Mouse (Mus musculus) embryonic stem cell, embryonic (primary cell): Measurements from ENCODE around the gene B430305J03Rik.

ENCODE experiments used
- CTCF ChIA-PET, 4 experiments: fragments of 300-600 bp in 2 of 4; fragments of 350-600 bp in 2 of 4; sonication (Branson Sonifier 250); formaldehyde crosslinking; loops; one replicate each; lab custom pipeline; 2022; ENCODE audit warnings: inconsistent platforms in 2 of 4; lab: Charles Lee
- POLR2A ChIA-PET, 4 experiments: fragments of 300-600 bp in 2 of 4; fragments of 350-600 bp in 2 of 4; sonication (Branson Sonifier 250); formaldehyde crosslinking; loops; one replicate each; lab custom pipeline; 2022; ENCODE audit warnings: antibody characterized with exemption in 4 of 4, inconsistent platforms in 1 of 4; lab: Charles Lee

Gene B430305J03Rik

GRCm38 (mm10) chr3:61361338-61361737 lies 4.4 kb downstream of the B430305J03Rik start, which contains the start of gene Rap2b:
TSS of gene Rap2b (plus strand) at chr3:61361638.
- POLR2A ChIA-PET = interaction anchor here in 3 of 4 experiments (1.2 to 1.9 kb wide), 4 partner anchors 9 to 24 kb away, joined by 3 to 6 read pairs (median 3); no protein-coding TSS in a partner anchor

DNA sequence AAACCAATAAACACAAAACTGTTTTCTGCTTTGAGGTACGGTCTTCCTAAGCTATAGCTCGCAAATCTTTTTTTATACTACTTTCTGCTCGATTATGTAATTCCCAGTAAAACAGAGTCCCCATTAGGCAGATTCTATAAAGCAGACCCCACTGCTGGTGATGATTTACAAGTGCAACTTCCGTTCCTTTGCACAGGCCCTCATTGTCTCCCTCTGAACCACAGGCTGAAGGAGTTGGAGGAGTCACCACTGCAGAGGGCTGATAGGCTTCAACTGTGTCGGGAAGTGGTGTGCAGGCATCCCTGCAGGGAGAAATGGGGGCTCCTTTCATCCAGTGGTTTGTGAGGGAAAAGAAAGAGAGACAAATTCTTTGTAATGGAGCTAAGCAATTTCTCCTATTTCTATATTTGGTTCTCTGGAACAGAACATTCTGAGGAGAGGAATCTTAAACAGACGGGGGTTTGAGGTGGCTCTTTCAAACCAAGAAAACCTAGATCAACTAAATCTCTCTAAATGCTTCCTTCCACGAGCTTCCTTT lies 6.9 kb downstream of the B430305J03Rik start:
- CTCF ChIA-PET = no interaction called here
- POLR2A ChIA-PET = no interaction called here

More at GRCm38 (mm10) chr3:61361338-61361737, 4.4 kb downstream of the B430305J03Rik start, which contains the start of gene Rap2b:
- CTCF ChIA-PET = no interaction called here

DNA sequence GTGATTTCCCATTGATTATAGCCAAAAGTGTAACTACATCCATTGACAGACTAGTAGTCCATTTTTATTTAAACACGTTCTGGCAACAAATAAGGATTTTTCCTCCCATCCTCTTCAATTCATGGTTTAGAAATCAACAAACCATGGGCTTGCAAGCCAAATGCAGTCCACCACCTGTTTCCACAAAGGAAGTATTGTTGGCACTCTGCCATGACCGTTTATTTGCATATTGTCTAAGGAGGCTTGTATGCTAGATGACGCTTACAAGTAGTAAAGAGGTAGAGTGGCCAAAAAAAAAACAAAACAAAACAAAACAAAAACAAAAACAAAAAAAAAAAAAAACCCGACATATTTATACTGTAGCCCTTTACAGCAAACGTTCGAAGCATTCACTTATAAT lies 7.6 kb downstream of the B430305J03Rik start:
- ChIA-PET POLR2A (no interaction called here), CTCF (no interaction called here)

- ChIA-PET CTCF (no interaction called here), POLR2A (interaction anchor here in 1 of 4 experiments (5.3 kb wide), 1 partner anchor 9 kb away, joined by 31 read pairs; no protein-coding TSS in a partner anchor)
Observed at GRCm38 (mm10) chr3:61355464-61355863, 10.3 kb downstream of the B430305J03Rik start.

DNA sequence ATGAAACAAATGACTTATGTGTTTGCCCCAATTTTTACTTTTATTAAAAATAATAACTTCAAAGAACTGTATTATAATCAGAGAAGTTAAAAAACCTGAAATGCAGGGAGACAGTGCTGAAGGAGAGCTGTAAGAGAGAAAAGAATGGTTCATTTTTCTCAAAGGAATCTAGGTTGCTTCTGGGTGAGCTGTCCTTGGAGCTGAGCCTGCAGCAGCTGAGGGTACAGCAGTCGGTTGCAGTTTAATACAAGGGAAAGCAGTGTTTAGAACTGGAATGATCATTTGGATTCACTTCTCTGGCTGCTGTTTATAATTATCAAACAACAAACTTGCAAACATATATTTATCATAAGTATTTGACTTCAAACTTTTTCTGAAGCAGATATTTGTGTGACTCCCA lies 16.3 kb downstream of the B430305J03Rik start:
- ChIA-PET POLR2A (interaction anchor here in 1 of 4 experiments (1.8 kb wide), 1 partner anchor 14 kb away, joined by 7 read pairs; no protein-coding TSS in a partner anchor), CTCF (no interaction called here)

GRCm38 (mm10) chr3:61348036-61348614 lies 17.6 kb downstream of the B430305J03Rik start:
- POLR2A ChIA-PET = interaction anchor here in 2 of 4 experiments (0.8 to 2.2 kb wide), 2 partner anchors 16 kb away, joined by 3 to 6 read pairs; no protein-coding TSS in a partner anchor

DNA sequence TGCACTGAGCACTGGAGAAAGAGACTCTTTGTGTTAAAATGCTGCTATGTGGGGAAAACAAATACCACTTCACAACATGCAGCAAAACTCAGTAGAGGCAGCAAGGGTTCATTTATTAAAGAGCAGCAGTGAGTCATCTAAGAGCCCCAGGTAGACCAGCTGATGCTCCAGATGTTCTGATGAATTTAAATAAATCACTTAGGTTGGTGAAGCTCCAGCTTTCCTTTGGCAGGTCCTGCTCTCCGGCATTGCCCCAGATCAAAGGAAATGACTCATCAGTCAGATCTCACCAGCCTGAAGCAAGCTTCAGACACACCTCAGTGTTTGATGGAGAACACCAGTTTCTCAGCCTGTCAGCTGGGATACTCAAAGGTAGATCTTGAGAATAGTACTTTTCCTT lies 20.1 kb downstream of the B430305J03Rik start:
- CTCF ChIA-PET = no interaction called here
- POLR2A ChIA-PET = no interaction called here

More at GRCm38 (mm10) chr3:61348036-61348614, 17.6 kb downstream of the B430305J03Rik start:
- CTCF ChIA-PET = no interaction called here

DNA sequence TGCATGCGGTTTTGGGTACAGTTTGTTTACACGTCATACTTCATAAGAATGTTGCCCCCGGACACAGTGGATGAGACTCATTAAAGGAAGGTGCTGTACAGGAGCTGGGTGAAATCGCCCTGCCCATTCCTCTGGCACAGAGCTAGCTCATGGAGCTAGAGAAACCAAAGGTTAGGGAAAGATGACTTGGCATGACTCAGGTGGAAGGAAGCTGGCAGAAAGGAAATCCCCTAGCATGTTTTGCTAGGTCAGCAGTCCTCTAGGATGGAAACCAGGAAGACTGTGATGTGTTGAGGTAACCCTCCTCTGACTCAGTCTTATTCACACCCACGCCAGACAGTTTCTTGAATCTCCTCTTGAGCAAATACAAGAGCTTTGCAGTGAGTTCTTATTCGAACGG lies 21.7 kb downstream of the B430305J03Rik start:
- ChIA-PET CTCF (no interaction called here), POLR2A (interaction anchor here in 2 of 4 experiments (0.8 to 2.1 kb wide), 3 partner anchors 9 to 19 kb away, joined by 3 to 8 read pairs (median 4); partner anchors contain the start of gene Rap2b (in 1 of the 2))

DNA sequence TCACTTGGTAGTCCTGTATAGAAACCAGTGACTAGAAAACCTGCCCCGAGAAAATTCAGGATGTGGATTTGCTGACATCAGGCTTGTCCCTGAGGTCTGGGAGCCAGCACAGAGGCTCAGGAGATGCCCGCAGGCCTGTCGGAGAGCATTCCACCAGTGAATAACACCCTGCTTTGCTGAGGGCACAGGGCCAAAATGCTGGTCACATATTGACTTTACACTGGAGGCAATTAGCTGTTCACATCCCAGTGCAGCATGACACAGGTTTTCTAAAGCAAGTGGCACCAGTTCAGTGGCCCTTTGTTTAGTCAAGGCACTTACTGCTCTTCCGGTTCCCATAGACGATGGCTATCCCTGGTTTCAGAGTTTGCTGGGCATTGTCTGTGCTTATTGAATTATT lies 25.4 kb downstream of the B430305J03Rik start:
- CTCF ChIA-PET = no interaction called here
- POLR2A ChIA-PET = no interaction called here

DNA sequence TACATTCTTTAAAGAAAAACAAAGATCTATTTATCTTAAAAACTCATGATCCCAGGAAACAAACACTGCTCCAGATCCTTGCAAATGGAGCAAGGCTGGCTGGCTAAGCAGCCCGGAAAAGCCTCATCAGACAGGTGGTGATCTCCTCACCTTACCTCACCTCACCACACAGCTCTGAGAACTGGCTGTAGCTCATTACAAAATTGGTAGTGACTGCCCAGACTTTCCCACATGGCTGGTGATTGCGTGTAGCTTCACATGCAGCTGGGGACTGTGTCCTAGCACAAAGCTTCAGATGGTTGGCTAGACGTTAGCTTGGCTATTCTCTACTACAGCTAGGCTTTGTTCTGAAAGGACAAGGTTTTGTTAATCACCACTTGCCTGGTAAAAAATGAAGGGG lies 28.5 kb downstream of the B430305J03Rik start:
- ChIA-PET POLR2A (interaction anchor here in 1 of 4 experiments (1.3 kb wide), 1 partner anchor 24 kb away, joined by 3 read pairs; no protein-coding TSS in a partner anchor), CTCF (no interaction called here)

GRCm38 (mm10) chr3:61336205-61336604 lies 29.5 kb downstream of the B430305J03Rik start:
- CTCF ChIA-PET = no interaction called here

GRCm38 (mm10) chr3:61321632-61322031 lies 44.1 kb downstream of the B430305J03Rik start:
- POLR2A ChIA-PET = no interaction called here

More at GRCm38 (mm10) chr3:61336205-61336604, 29.5 kb downstream of the B430305J03Rik start:
- POLR2A ChIA-PET = no interaction called here

GRCm38 (mm10) chr3:61320031-61320430 lies 45.7 kb downstream of the B430305J03Rik start:
- CTCF ChIA-PET = no interaction called here
- POLR2A ChIA-PET = interaction anchor here in 1 of 4 experiments (1.2 kb wide), 1 partner anchor 43 kb away, joined by 4 read pairs; no protein-coding TSS in a partner anchor

More at GRCm38 (mm10) chr3:61321632-61322031, 44.1 kb downstream of the B430305J03Rik start:
- CTCF ChIA-PET = no interaction called here

- CTCF ChIA-PET = no interaction called here
- POLR2A ChIA-PET = interaction anchor here in 1 of 4 experiments (1.8 kb wide), 1 partner anchor 49 kb away, joined by 10 read pairs; no protein-coding TSS in a partner anchor
Observed at GRCm38 (mm10) chr3:61315002-61315401, 50.7 kb downstream of the B430305J03Rik start.
